Mouse (Mus musculus) T-helper 2 cell (primary cell): Measurements from ENCODE around the gene Slamf8.

ENCODE experiments used
- in situ Hi-C: fragments of 300-600 bp; cut with MboI, MseI; formaldehyde crosslinking; loops from one replicate; pipeline ENCODE4 v1.15.1; 2025; ENCODE audit warnings: high pct_unique_total_duplicates

Slamf8 gene

GRCm38 (mm10) chr1:172593956-172594355, 3.6 kb upstream of the Slamf8 start:
- in situ Hi-C loops, result no loop called here

- in situ Hi-C loops, result no loop called here
These were observed 3.0 kb upstream of the Slamf8 start for GRCm38 (mm10) chr1:172593321-172593720.

DNA sequence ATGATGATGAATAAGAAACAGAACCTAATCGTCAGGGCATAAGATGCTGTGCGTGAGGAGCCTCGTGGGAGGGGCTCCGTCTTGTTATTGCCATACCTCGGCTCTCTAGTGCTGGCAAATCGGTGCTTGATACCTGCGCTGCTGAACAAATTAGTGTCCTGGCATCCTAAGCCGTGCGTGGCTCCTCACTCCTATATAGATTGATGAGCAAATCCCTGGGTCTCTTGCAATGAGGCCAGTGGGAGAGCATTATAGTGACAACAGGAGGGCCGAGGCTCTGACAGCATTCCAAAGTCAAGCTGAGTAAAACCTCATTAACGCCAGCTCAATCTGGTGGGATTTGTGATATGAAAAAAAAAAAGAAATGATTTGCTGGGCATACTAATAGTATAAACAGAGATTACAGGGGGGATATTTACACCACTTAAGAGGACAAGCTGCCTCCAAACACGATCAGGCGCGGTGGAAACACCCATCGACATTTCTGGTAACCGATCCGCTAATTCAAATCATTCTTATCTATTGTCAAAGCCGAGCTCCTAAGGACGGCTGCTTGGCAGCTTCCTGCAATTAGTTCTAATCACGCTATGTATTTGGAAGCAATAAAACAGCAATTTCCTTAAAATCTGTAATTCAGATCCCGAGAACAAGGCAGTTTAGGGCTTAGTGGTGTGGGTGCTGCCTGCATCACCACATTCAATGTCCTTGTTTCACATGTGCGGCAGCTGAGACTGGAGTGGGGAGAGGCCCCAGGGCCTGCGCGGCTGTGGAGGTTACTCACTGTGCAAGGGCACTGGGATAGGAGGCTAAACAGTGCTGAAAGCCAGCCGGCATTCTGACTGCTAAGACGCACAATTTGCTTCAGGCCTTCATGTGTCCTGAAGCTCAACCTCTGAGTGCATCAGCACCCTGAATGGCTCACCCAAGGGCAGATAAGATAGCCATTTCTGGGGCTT, 4.5 kb downstream of the Slamf8 start:
- in situ Hi-C loops, result no loop called here

GRCm38 (mm10) chr1:172585026-172585425, 5.3 kb downstream of the Slamf8 start:
- in situ Hi-C loops, result no loop called here

GRCm38 (mm10) chr1:172584271-172584670, 6.1 kb downstream of the Slamf8 start:
- in situ Hi-C loops, result no loop called here

- in situ Hi-C loops, result no loop called here
These were observed 7.9 kb downstream of the Slamf8 start for GRCm38 (mm10) chr1:172582436-172582835.

DNA sequence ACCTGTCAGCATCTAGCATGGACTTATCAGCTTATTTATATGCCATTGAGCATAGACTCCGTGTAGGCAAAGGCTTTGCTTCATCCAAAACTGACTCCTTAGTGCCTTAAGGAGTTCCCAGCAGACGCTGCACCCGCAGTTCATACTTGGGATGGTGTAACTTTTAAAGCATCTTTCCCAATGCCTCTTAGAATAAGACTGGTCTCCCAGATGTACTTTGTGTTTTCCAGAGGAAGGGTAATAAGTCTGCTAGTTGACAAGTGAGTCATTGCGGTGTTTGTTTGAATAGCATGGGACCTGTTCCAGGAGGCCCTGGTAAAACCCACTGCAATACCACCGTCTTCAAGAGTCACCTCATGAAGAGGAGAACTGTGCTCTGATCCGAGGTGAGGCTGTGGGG, 10.3 kb downstream of the Slamf8 start:
- in situ Hi-C loops, result no loop called here

DNA sequence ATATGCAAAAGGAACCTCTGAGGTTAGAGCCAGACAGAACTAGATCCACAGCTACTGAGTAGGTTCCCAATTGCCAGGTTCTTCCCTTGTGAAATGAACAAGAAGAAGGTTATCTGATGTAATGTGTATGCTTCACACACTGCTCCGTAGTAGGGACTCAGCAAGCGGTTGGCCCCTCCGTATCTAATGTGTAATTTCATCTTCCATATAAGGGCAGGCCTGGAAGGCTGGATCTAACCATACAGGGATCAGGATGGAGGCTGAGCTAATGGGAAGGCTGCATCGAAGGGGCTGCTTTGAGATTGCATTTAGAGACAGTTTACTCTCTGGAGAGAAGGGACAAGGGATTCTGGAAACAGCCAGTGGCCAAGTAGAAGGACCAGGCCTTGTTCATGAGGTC, 22.6 kb downstream of the Slamf8 start:
- in situ Hi-C loops, result no loop called here

DNA sequence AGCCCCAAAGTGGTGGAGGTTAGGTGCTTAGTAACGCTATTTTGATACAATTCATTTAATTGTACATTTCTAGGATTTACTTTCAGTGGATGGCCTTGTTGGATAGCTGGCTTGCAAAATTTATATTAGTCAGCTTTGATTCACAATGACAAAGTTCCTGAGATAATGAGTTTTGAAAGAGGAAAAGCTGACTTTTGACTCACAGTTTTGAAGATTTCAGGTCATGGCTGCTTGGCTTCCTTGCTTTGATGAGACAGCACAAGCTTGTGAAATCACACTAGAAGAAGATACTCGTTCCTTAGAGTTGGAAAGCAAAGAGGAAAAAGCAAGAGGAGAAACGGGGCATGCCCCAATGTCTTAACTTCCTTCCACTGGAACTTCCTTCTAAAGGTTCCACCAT, 24.2 kb downstream of the Slamf8 start:
- in situ Hi-C loops, result no loop called here

- in situ Hi-C loops, result no loop called here
These were observed 26.9 kb downstream of the Slamf8 start for GRCm38 (mm10) chr1:172563465-172563828.

DNA sequence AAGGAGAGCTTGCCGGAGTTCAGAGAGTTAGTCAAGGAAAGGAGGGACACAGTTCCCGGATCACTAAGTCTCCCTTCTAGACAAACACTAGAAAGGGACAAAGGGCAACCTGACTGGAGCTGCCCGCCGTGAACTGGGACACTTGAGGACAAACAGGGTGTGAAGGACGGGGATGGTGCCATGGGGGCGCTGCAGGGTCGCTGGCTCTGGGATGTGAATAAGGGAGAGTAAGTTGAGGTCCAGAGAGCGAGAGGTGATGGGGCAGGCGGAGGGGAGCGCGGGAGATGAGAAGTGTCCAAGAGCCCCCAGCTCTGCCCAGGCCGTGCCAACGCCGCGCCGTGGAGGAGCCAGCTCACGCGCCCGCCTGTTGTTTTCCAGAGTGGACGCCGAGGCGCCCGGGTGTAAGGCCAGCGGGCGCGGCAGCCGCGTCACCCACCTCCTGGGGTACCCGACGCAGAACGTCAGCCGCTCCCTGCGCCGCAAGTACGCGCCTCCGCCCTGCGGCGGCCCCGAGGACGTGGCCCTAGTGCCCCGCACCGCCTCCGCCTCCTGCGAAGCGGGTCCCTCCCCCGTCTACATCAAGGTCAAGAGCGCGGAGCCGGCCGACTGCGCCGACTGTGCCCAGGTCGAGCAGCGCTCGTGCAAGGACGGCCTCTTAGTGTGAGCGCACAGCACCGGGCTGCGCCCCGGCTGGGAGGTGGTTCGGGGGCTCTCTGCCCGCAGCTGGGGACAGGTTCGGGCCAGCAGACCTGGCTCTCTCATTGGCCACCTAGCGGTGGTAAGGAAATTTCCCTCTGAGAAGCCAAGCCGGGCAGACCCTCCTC, 27.5 kb downstream of the Slamf8 start:
- in situ Hi-C loops, result no loop called here

DNA sequence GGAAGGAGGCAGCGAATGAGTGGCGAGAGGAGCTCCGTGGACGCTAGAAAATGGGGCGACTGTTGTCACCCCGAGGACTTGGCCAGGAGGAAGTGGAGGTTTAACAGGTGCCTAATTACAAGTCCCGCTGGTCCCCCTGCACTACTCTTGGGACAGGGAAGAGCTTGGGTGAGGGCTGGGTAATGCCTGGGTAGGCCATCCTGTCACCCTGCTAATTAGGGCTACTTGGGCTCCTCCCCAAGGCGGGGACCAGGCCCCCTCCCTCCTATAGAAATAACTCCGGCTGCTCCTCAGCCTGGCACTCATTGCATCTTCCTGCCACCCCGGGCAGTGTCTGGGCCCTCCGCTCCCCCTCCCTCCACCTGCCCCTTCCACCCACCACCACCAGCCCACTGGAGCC, 34.7 kb downstream of the Slamf8 start, which contains the start of gene Vsig8:
Vsig8 (plus strand) TSS at position 301 of the 400 bp plus-strand sequence.
- in situ Hi-C loops, result no loop called here

GRCm38 (mm10) chr1:172552623-172553022, 37.7 kb downstream of the Slamf8 start:
- in situ Hi-C loops, result no loop called here

DNA sequence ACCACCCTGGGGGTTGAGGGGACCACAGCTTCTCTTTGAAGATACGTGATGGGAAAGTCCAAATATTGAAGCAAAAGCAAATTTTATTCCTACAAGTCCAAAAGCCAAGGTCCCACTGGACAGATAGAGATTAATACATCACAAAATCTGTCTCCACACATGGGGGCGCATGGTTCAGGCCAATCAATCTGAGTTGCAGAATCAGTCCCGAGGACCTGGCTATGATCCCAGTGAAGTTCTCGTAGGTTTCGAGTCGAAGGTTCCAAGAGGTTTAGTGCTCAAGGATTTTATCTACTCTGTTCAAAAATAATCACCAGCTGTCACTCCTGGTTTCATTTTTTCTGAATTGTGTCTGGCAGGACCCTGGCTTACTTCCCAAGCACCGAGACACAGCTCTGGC, 39.4 kb downstream of the Slamf8 start:
- in situ Hi-C loops, result no loop called here

DNA sequence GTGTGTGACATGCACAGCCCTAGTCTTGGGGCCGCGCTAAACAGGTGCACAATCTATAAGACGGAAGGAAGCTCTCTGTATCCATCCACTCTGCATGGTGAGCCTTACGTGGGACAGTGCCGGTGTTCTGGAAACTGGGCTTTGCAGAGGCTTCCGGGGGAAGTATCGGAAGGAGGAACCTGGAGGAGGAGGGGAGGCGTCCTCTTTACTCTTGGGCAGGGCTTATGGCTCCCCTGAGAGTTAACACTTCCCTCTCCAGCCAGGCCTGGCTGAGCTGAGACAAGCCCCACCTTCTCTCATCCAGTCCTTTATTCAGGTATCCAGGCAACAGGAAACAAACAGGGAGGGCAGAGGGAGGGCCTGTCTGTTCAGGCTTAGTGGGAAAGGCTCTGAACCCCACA, 39.8 kb downstream of the Slamf8 start:
- in situ Hi-C loops, result no loop called here

DNA sequence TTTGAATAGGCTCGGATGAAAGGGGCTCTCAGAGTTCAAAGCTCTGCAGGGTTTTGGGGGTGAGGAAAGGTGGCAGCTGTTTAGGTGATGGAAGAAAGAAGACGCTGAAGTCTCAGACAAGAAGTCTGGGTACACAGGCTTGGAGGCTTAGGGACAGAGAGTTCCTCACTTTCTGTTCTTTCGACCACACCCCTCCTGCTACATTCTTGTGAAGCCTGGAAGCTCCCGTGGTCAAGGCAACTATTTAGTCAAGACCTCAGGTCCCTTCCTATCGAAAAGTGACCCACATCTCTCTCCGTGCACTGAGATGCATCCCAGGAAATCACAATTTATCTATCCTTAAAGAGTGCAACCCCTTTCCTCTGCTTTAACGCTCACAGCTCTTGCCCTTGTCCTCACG, 40.7 kb downstream of the Slamf8 start:
- in situ Hi-C loops, result no loop called here

- in situ Hi-C loops, result no loop called here
These were observed 41.1 kb downstream of the Slamf8 start for GRCm38 (mm10) chr1:172549314-172549713.

DNA sequence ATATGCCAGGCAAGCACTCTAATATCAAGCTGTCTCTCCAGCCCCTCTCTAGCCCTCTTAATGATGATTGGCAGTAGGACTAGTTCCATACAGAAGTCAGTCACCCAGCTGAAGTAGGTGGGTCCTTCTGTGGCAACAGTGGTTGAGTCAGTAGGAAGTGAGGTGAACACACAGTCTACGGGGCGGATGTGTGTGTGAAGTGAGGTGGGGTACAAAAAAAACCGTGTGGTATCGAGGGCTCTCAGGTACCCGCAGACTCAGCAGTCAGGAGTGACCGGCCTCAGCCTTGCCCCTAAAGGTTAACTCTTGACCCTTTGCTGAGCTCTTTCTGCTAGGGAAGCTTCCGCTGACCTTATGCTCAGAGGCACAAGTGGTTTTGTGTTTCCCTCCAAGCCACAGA, 41.9 kb downstream of the Slamf8 start:
- in situ Hi-C loops, result no loop called here

DNA sequence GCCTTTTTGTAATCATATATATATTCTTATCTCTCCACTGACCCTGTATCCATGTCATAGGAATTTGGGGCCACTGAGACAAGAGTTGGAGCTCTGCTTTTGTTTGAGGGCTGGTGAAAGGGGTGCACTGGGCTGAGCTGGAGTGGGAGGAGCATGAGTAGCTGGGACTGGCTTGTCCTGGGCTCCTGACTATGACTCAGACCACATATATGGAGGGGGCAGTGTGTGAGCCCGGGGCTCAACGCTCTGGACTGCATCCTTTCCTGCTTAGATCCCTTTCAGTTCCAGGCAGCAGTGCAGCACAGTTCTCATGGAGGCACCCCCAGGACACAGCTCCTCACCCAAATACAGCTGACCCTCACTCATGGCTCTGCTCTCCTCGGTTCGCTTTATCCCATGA, 44.3 kb downstream of the Slamf8 start:
- in situ Hi-C loops, result no loop called here

DNA sequence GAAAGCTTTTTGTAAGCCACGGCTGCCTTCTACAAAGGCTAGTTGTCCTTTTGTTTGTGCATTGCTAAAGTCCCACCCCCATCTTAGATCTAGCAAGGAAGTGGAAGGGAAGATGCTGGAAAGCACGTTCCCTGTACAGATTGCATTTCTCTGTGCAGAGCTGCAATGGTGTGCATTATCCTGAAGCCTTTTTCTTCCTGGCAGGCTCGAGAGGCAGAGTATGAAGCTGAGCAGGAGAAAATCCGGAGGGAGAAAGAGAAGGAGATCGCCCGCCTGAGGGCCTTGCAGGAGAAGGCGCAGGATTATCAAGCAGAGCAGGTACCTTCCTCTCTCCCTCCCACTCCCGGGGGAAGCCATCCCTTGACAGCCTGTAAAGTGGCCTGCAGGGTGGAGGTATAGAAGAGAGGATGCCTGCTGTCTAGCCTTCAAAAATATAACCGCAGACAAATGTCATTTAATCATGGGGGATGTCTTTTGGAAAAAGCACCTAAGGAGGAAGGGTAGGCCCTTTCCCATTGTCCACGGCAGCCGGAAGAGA, 50.0 kb downstream of the Slamf8 start:
- in situ Hi-C loops, result no loop called here

DNA sequence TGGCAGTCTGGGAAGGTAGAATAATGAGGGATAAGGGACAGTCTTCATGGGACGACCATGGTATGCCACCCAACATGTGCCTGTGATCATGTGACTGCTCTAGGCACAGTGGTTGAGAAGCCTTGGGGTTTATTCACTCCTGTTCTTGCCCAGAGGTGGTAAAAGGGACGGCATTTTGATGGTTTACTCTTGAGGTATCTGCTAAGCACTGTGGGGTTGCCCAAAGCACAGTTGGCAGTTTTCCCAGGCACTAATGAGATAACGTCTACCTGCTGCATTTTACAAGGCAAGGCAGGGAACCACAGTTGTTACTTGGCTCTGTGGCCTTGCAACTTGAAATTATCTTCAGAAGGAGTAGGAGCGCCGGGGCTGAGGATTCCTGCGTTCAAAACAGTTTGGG, 50.5 kb downstream of the Slamf8 start:
- in situ Hi-C loops, result no loop called here

GRCm38 (mm10) chr1:172535116-172535515, 55.3 kb downstream of the Slamf8 start:
- in situ Hi-C loops, result no loop called here
